Mouse (Mus musculus): ENCODE data around the gene Smim7. TPM values are rescaled to one million over a fixed set of nuclear protein-coding genes. Genes with fewer than 3 reads are reported as not detected.

Gene Smim7
- total and polyA plus RNA-seq, 2 experiments from 2014 or later, result 108 to 116 TPM

- no peaks in the 10 kb centered on the region for H3K27me3 ChIP-seq (ENCODE audit: control insufficient read depth, insufficient read depth, low read length)
- H3K4me2 ChIP-seq (ENCODE audit: low read depth, low read length), result no peak overlapping the region
- H3K36me3 ChIP-seq (replicated peaks; ENCODE audit: control insufficient read depth, insufficient read depth, low read length), result peaks cover 3% of the 10 kb centered on the region; the same call in 1 of the 2 replicates
- H3K4me3 ChIP-seq (ENCODE audit: low read depth, low read length), result no peak overlapping the region
- TF ChIP-seq CTCF (IDR thresholded peaks at IDR 0.05; ENCODE audit: low read depth), result peak; percentile 33
- no peak for TF ChIP-seq EP300 (IDR thresholded peaks at IDR 0.05; ENCODE audit: low read depth)
- no peak overlapping the region for H3K9ac ChIP-seq (replicated peaks; ENCODE audit: low read depth, low read length)
- no peaks in the 10 kb centered on the region for H3K9me3 ChIP-seq (replicated peaks; ENCODE audit: control insufficient read depth, low read length)
- H3K27ac ChIP-seq (ENCODE audit: low read depth), result no peak overlapping the region
- no peak for DNase-seq (ENCODE audit: low spot score)
- no peaks in the 10 kb centered on the region for H3K4me1 ChIP-seq (ENCODE audit: control insufficient read depth, insufficient read depth)
- ATAC-seq (ENCODE audit: insufficient read depth, low read depth), result no peak
These were observed 31.7 kb downstream of the Smim7 start for GRCm38 (mm10) chr8:72539234-72539633.

- peaks cover 3% of the 10 kb centered on the region; the same call in 1 of the 2 replicates for H3K4me1 ChIP-seq (ENCODE audit: control insufficient read depth, insufficient read depth)
- TF ChIP-seq EP300 (IDR thresholded peaks at IDR 0.05; ENCODE audit: low read depth) (no peak), CTCF (IDR thresholded peaks at IDR 0.05; ENCODE audit: low read depth) (no peak)
- no peak overlapping the region for H3K27ac ChIP-seq (ENCODE audit: low read depth)
- H3K27me3 ChIP-seq (ENCODE audit: control insufficient read depth, insufficient read depth, low read length), result no peaks in the 10 kb centered on the region
- no peak overlapping the region for H3K4me3 ChIP-seq (ENCODE audit: low read depth, low read length)
- ATAC-seq (ENCODE audit: insufficient read depth, low read depth) (no peak), DNase-seq (ENCODE audit: low spot score) (no peak)
- peaks cover 3% of the 10 kb centered on the region; the same call in 1 of the 2 replicates for H3K36me3 ChIP-seq (replicated peaks; ENCODE audit: control insufficient read depth, insufficient read depth, low read length)
- H3K9ac ChIP-seq (replicated peaks; ENCODE audit: low read depth, low read length), result no peak overlapping the region
- no peaks in the 10 kb centered on the region for H3K9me3 ChIP-seq (replicated peaks; ENCODE audit: control insufficient read depth, low read length)
- H3K4me2 ChIP-seq (ENCODE audit: low read depth, low read length), result no peak overlapping the region
- 92% methylated on average over 3 of the region's 3 CpGs for WGBS
These were observed 36.0 kb downstream of the Smim7 start for GRCm38 (mm10) chr8:72534888-72535287.

GRCm38 (mm10) chr8:72532103-72532502 is 38.8 kb downstream of the Smim7 start:
- H3K4me2 ChIP-seq (ENCODE audit: low read depth, low read length), result no peak overlapping the region

GRCm38 (mm10) chr8:72521888-72522287 is 49.0 kb downstream of the Smim7 start:
- Histone ChIP-seq H3K27me3 (ENCODE audit: control insufficient read depth, insufficient read depth, low read length) (no peaks in the 10 kb centered on the region), H3K36me3 (replicated peaks; ENCODE audit: control insufficient read depth, insufficient read depth, low read length) (no peaks in the 10 kb centered on the region), H3K4me2 (ENCODE audit: low read depth, low read length) (no peak overlapping the region), H3K4me1 (ENCODE audit: control insufficient read depth, insufficient read depth) (peaks cover 17% of the 10 kb centered on the region), H3K4me3 (ENCODE audit: low read depth, low read length) (no peak overlapping the region), H3K9ac (replicated peaks; ENCODE audit: low read depth, low read length) (no peak overlapping the region), H3K27ac (ENCODE audit: low read depth) (no peak overlapping the region), H3K9me3 (replicated peaks; ENCODE audit: control insufficient read depth, low read length) (no peaks in the 10 kb centered on the region)
- ATAC-seq (ENCODE audit: insufficient read depth, low read depth) (no peak), DNase-seq (ENCODE audit: low spot score) (no peak)
- TF ChIP-seq CTCF (IDR thresholded peaks at IDR 0.05; ENCODE audit: low read depth) (no peak), EP300 (IDR thresholded peaks at IDR 0.05; ENCODE audit: low read depth) (no peak)

More at GRCm38 (mm10) chr8:72532103-72532502, 38.8 kb downstream of the Smim7 start:
- TF ChIP-seq CTCF (IDR thresholded peaks at IDR 0.05; ENCODE audit: low read depth) (no peak), EP300 (IDR thresholded peaks at IDR 0.05; ENCODE audit: low read depth) (no peak)
- Histone ChIP-seq H3K27me3 (ENCODE audit: control insufficient read depth, insufficient read depth, low read length) (no peaks in the 10 kb centered on the region), H3K4me1 (ENCODE audit: control insufficient read depth, insufficient read depth) (peaks cover 3% of the 10 kb centered on the region; the same call in 1 of the 2 replicates), H3K4me3 (ENCODE audit: low read depth, low read length) (no peak overlapping the region), H3K27ac (ENCODE audit: low read depth) (no peak overlapping the region), H3K36me3 (replicated peaks; ENCODE audit: control insufficient read depth, insufficient read depth, low read length) (peaks cover 3% of the 10 kb centered on the region; the same call in 1 of the 2 replicates), H3K9me3 (replicated peaks; ENCODE audit: control insufficient read depth, low read length) (no peaks in the 10 kb centered on the region), H3K9ac (replicated peaks; ENCODE audit: low read depth, low read length) (no peak overlapping the region)
- no peak for DNase-seq (ENCODE audit: low spot score)
- ATAC-seq (ENCODE audit: insufficient read depth, low read depth), result no peak
- 55% methylated on average over 1 of the region's 1 CpGs for WGBS

GRCm38 (mm10) chr8:72517421-72517988 is 53.4 kb downstream of the Smim7 start:
- TF ChIP-seq CTCF (IDR thresholded peaks at IDR 0.05; ENCODE audit: low read depth), result no peak
- TF ChIP-seq EP300 (IDR thresholded peaks at IDR 0.05; ENCODE audit: low read depth), result no peak
- peaks cover 30% of the 10 kb centered on the region for H3K4me1 ChIP-seq (ENCODE audit: control insufficient read depth, insufficient read depth)
- H3K4me3 ChIP-seq (ENCODE audit: low read depth, low read length), result no peak overlapping the region
- H3K9ac ChIP-seq (replicated peaks; ENCODE audit: low read depth, low read length), result no peak overlapping the region
- WGBS, result 56% methylated on average over 7 of the region's 7 CpGs
- no peak overlapping the region for H3K4me2 ChIP-seq (ENCODE audit: low read depth, low read length)
- DNase-seq (ENCODE audit: low spot score), result no peak
- H3K36me3 ChIP-seq (replicated peaks; ENCODE audit: control insufficient read depth, insufficient read depth, low read length), result no peaks in the 10 kb centered on the region
- peak; percentile 39; the same call in 1 of the 2 replicates for ATAC-seq (ENCODE audit: insufficient read depth, low read depth)
- H3K27me3 ChIP-seq (ENCODE audit: control insufficient read depth, insufficient read depth, low read length), result no peaks in the 10 kb centered on the region
- H3K27ac ChIP-seq (ENCODE audit: low read depth), result peak overlapping the region; percentile 68
- no peaks in the 10 kb centered on the region for H3K9me3 ChIP-seq (replicated peaks; ENCODE audit: control insufficient read depth, low read length)

Small RNA genes lying within 50 kb of the gene (microRNA-seq; reads per million reads assigned to microRNA genes)
- not detected for gene Gm28019

Other genes starting within 250 kb of the Smim7 start
- gene Eps15l1, start 149.6 kb downstream of the Smim7 start, total RNA-seq (2014; rRNA removed; ENCODE audit: low replicate concordance), result 33.0 and 52.7 TPM in 2 replicates
- 23.2 and 24.9 TPM in 2 replicates for gene Eps15l1, start 149.6 kb downstream of the Smim7 start, polyA plus RNA-seq (2015; fragmentation: Nextera tagmentation; extraction: Ambion mirVana)
- 0.58 TPM in 1 of 2 replicates, not detected in the other for gene Calr3, start 127.2 kb downstream of the Smim7 start, total RNA-seq (2014; rRNA removed; ENCODE audit: low replicate concordance)
- gene Calr3, start 127.2 kb downstream of the Smim7 start, polyA plus RNA-seq (2015; fragmentation: Nextera tagmentation; extraction: Ambion mirVana), result 2.9 and 3.2 TPM in 2 replicates
- 2.7 and 10.8 TPM in 2 replicates for gene 1700030K09Rik, start 127.2 kb downstream of the Smim7 start, total RNA-seq (2014; rRNA removed; ENCODE audit: low replicate concordance)
- 5.7 and 5.9 TPM in 2 replicates for gene 1700030K09Rik, start 127.2 kb downstream of the Smim7 start, polyA plus RNA-seq (2015; fragmentation: Nextera tagmentation; extraction: Ambion mirVana)
- 17.0 and 26.4 TPM in 2 replicates for gene Cherp, start 95.9 kb downstream of the Smim7 start, total RNA-seq (2014; rRNA removed; ENCODE audit: low replicate concordance)
- gene Cherp, start 95.9 kb downstream of the Smim7 start, polyA plus RNA-seq (2015; fragmentation: Nextera tagmentation; extraction: Ambion mirVana), result 15.8 and 16.0 TPM in 2 replicates
- 34.2 and 35.7 TPM in 2 replicates for gene Slc35e1, start 78.5 kb downstream of the Smim7 start, total RNA-seq (2014; rRNA removed; ENCODE audit: low replicate concordance)
- 6.7 and 7.7 TPM in 2 replicates for gene Slc35e1, start 78.5 kb downstream of the Smim7 start, polyA plus RNA-seq (2015; fragmentation: Nextera tagmentation; extraction: Ambion mirVana)
- gene Med26, start 22.8 kb downstream of the Smim7 start, total RNA-seq (2014; rRNA removed; ENCODE audit: low replicate concordance), result 6.0 and 17.0 TPM in 2 replicates
- gene Med26, start 22.8 kb downstream of the Smim7 start, polyA plus RNA-seq (2015; fragmentation: Nextera tagmentation; extraction: Ambion mirVana), result 6.2 and 6.6 TPM in 2 replicates
- gene Tmem38a, start 967 bp upstream of the Smim7 start, total RNA-seq (2014; rRNA removed; ENCODE audit: low replicate concordance), result 278 and 325 TPM in 2 replicates
- gene Tmem38a, start 967 bp upstream of the Smim7 start, polyA plus RNA-seq (2015; fragmentation: Nextera tagmentation; extraction: Ambion mirVana), result 205 and 214 TPM in 2 replicates
- gene Nwd1, start 75.6 kb upstream of the Smim7 start, total RNA-seq (2014; rRNA removed; ENCODE audit: low replicate concordance), result 2.0 and 2.3 TPM in 2 replicates
- gene Nwd1, start 75.6 kb upstream of the Smim7 start, polyA plus RNA-seq (2015; fragmentation: Nextera tagmentation; extraction: Ambion mirVana), result 0.15 and 0.20 TPM in 2 replicates
- gene Sin3b, start 152.2 kb upstream of the Smim7 start, total RNA-seq (2014; rRNA removed; ENCODE audit: low replicate concordance), result 195 and 231 TPM in 2 replicates
- gene Sin3b, start 152.2 kb upstream of the Smim7 start, polyA plus RNA-seq (2015; fragmentation: Nextera tagmentation; extraction: Ambion mirVana), result 190 and 203 TPM in 2 replicates
- gene F2rl3, start 190.8 kb upstream of the Smim7 start, total RNA-seq (2014; rRNA removed; ENCODE audit: low replicate concordance), result 0.46 and 1.1 TPM in 2 replicates
- 1.5 and 1.8 TPM in 2 replicates for gene F2rl3, start 190.8 kb upstream of the Smim7 start, polyA plus RNA-seq (2015; fragmentation: Nextera tagmentation; extraction: Ambion mirVana)